Mouse (Mus musculus) spleen, postnatal 10 days (tissue): ENCODE data around the gene Nufip1.

Experiments used
- DNase-seq, 2 experiments: peaks; one replicate each; pipeline ENCODE4 v3.0.0; 2021 to 2022; ENCODE audit warnings: low spot score in 2 of 2

The Nufip1 gene

DNA sequence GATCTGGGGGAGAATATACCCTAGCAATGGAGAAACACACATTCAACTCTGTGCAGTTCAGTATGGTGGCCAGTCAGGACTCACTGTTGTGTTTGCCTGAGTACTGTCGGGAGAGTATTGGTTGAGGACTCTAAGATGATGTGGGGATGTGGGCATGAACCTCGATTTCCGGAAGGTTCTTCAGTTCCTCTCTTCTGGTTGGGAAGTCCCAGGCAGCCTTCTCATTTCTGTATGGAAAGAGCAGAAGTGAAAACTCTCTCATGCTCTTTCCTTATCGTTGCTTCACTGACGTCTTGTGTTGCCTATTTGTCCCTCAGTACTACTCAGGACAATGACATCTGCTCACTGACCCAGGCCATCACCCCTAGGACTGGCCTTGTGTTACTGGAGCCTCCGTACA is 68.7 kb downstream of the Nufip1 start:
- DNase-seq = no peak

DNA sequence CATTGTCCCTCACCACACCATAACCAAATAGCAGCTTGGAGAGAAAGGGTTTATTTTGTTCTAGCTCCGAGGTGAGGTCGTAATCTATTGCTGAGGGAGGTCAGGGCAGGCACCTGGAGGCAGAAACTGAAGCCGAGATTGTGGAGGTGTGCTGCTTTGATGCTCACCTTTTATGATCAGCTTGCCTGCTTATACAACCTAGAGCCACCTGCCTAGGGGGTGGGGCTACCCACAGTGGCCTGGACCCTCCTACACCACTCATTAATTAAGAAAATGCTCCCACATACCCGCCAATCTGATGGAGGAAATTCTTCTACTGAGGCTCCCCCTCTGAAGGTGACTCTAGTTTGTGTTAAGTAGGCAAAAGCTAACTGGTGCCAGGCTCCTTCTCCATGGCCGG is 74.7 kb downstream of the Nufip1 start:
- DNase-seq = no peak

DNA sequence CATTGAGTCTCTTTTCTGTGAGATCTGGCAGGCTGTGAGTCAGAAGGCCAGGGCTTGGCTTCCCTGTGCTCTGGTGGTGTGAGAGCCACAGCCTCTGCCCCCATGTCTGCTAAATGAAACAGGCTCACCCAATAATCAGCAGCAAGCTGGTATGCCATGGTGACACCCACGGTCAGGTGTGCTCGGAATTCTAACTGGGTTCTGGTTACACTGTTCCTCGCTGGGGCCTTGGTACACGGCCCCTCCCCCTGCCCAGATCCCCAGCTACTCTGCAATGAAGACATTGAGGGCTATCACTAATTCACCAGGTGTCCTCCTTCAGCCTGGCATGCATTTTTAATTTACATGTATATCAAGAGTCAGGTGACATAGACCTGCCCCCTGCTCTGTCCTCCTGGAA is 75.6 kb downstream of the Nufip1 start:
- no peak for DNase-seq
